Mouse (Mus musculus) MEL (cell line): ENCODE measurements around the gene Atg16l1. TPM values are rescaled to one million over a fixed set of nuclear protein-coding genes. Genes with fewer than 3 reads are reported as not detected.

Source experiments
- polyA plus RNA-seq, 2 experiments: library from polyadenylated mRNA; stranded (reverse) in 1 of 2; unstranded in 1 of 2; fragments of >175 nt in 1 of 2; fragments of >200 nt in 1 of 2; gene quantifications; 2 replicates each; pipeline versions ENCODE4 v1.2.1 to v1.2.4; 2012; ENCODE audit warnings: low replicate concordance in 2 of 2, low read depth in 1 of 2; ENCODE audit not compliant: insufficient read length in 2 of 2, insufficient read depth in 1 of 2, missing spikeins in 1 of 2
- total RNA-seq: library from RNA; depleted of rRNA; stranded (reverse); fragments of 300-350 nt; gene quantifications from 2 replicates; pipeline ENCODE4 v1.2.3, GENCODE M21; 2012; rRNA removed

The Atg16l1 gene
- total and polyA plus RNA-seq, 3 experiments = 33.8 to 34.0 TPM; not detected in 1

Other genes with a start within 250 kb of the Atg16l1 start
- not detected in 2 replicates for gene Neu2, start 246.0 kb upstream of the Atg16l1 start, total RNA-seq
- gene Neu2, start 246.0 kb upstream of the Atg16l1 start, polyA plus RNA-seq = not detected
- gene Ngef, start 182.0 kb upstream of the Atg16l1 start, total RNA-seq = not detected in 2 replicates
- gene Ngef, start 182.0 kb upstream of the Atg16l1 start, polyA plus RNA-seq = not detected
- 69.4 and 73.0 TPM in 2 replicates for gene Inpp5d, start 135.6 kb upstream of the Atg16l1 start, total RNA-seq
- gene Inpp5d, start 135.6 kb upstream of the Atg16l1 start, polyA plus RNA-seq = 10 to 100 TPM in 1 of 2 experiments, not detected in 1; 71.3 TPM
- 2.5 and 4.3 TPM in 2 replicates for gene Sag, start 47.8 kb downstream of the Atg16l1 start, total RNA-seq
- gene Sag, start 47.8 kb downstream of the Atg16l1 start, polyA plus RNA-seq = 1 to 10 TPM in 1 of 2 experiments, not detected in 1; 4.1 TPM
- 29.5 and 31.8 TPM in 2 replicates for gene Dgkd, start 97.4 kb downstream of the Atg16l1 start, total RNA-seq
- gene Dgkd, start 97.4 kb downstream of the Atg16l1 start, polyA plus RNA-seq = 100 to 1,000 TPM in 1 of 2 experiments, 10 to 100 TPM in 1; 39.5 to 135 TPM